Mouse (Mus musculus): ENCODE data around the gene Sema7a.

Gene Sema7a

GRCm38 (mm10) chr9:58005753-58006461, 66.0 kb downstream of the Sema7a start, which contains the start of gene Cyp11a1:
Gene Cyp11a1 (plus strand): TSS chr9:58006411.
- in situ Hi-C loops (cut with MboI; ENCODE audit: unreplicated experiment in 2 of 2), result loop anchor here (10.0 to 25.0 kb wide), 5 partner anchors 481 to 1119 kb away; partner anchors contain the start of genes Cox5a (in 1 of the 2) and Trcg1 (in 1 of the 2)

GRCm38 (mm10) chr9:58008336-58009014, 68.6 kb downstream of the Sema7a start:
- in situ Hi-C loops (cut with MboI; ENCODE audit: unreplicated experiment in 2 of 2), result loop anchor here (10.0 to 25.0 kb wide), 5 partner anchors 484 to 1121 kb away; partner anchors contain the start of genes Cox5a (in 1 of the 2) and Trcg1 (in 1 of the 2)

- in situ Hi-C loops (cut with MboI; ENCODE audit: unreplicated experiment in 2 of 2), result loop anchor here (10.0 to 25.0 kb wide), 5 partner anchors 484 to 1122 kb away; partner anchors contain the start of genes Cox5a (in 1 of the 2) and Trcg1 (in 1 of the 2)
Measured at GRCm38 (mm10) chr9:58009015-58009362, 69.1 kb downstream of the Sema7a start.

- in situ Hi-C loops (cut with MboI; ENCODE audit: unreplicated experiment in 2 of 2), result loop anchor here (10.0 to 25.0 kb wide), 5 partner anchors 485 to 1122 kb away; partner anchors contain the start of genes Cox5a (in 1 of the 2) and Trcg1 (in 1 of the 2)
Measured at GRCm38 (mm10) chr9:58009588-58009987, 69.7 kb downstream of the Sema7a start.

GRCm38 (mm10) chr9:58011027-58011426, 71.1 kb downstream of the Sema7a start:
- in situ Hi-C loops (cut with MboI; ENCODE audit: unreplicated experiment in 2 of 2), result loop anchor here (25.0 kb wide), 4 partner anchors 774 to 1124 kb away; partner anchors contain the start of gene Trcg1 (in 1 of the 2)

- in situ Hi-C loops (cut with MboI; ENCODE audit: unreplicated experiment in 2 of 2), result loop anchor here (25.0 kb wide), 4 partner anchors 774 to 1124 kb away; partner anchors contain the start of gene Trcg1 (in 1 of the 2)
Measured at GRCm38 (mm10) chr9:58011552-58011951, 71.6 kb downstream of the Sema7a start.
